Mouse (Mus musculus) layer of hippocampus, adult 2 months (tissue): ENCODE measurements at regions not wholly inside any gene's neighbourhood (a gene's known extent, or its start where the extent isn't known, plus 50 kb on each side); places are given as distances from the start of the nearest gene placed in this dataset.

ENCODE experiments used
- DNase-seq, 2 experiments: peaks; one replicate each; pipeline ENCODE4 v3.0.0; 2022; ENCODE audit warnings: low spot score in 2 of 2
- H3K27ac ChIP-seq: fragments of 200-600 bp; 2 replicates; pipeline ENCODE4 v1.8.1; 2022
- H3K4me3 ChIP-seq: fragments of 200-600 bp; 2 replicates; pipeline ENCODE4 v1.8.1; 2022; ENCODE audit warnings: mild to moderate bottlenecking
- CTCF ChIP-seq: fragments of 200-600 bp; conservative IDR thresholded peaks from 2 replicates; pipeline ENCODE4 v1.8.1; 2022; ENCODE audit warnings: antibody characterized with exemption, mild to moderate bottlenecking, moderate library complexity

DNA sequence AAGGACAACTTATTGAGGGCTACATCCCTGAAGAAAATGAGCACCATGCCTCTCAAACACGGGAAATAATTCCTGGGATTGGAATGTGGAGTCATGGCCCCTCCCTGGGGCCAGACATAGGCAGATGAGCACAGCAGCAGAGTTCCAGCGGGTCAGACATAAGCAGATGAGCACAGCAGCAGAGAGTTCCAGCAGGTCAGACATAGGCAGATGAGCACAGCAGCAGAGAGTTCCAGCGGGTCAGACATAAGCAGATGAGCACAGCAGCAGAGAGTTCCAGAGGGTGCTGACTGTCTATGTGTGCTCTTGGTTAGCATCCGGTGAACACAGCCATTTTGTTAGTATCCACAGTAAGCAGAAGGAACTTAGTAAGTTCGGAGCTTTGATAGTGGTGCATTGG lies 126.2 kb upstream of the Ptprm start:
- TF ChIP-seq CTCF, result no peak
- no peak overlapping the region for H3K4me3 ChIP-seq
- no peak overlapping the region for H3K27ac ChIP-seq
- DNase-seq, result no peak

DNA sequence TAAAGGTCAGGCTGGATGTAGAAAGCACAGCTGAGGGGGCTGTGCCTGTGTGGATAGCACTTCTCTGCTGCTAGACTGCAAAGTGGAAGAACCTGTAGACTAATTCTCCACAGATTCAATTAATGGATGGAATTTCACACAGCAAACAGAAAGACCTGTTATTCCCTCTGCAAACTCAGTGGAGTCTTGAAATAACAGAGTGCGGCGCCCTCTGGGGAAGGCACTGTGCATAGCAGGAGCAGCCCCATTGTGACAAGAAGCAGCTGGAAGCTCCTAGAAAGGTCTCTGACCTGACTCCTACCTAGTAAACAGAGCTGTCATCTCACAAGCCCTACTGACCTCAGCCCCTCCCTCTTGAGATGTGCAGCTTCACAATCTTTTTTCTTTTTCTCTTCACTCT lies 118.9 kb upstream of the Ptprm start:
- TF ChIP-seq CTCF, result peak; percentile 96
- peak; percentile 55 to 78 for DNase-seq
- H3K27ac ChIP-seq, result no peak overlapping the region
- H3K4me3 ChIP-seq, result no peak overlapping the region

DNA sequence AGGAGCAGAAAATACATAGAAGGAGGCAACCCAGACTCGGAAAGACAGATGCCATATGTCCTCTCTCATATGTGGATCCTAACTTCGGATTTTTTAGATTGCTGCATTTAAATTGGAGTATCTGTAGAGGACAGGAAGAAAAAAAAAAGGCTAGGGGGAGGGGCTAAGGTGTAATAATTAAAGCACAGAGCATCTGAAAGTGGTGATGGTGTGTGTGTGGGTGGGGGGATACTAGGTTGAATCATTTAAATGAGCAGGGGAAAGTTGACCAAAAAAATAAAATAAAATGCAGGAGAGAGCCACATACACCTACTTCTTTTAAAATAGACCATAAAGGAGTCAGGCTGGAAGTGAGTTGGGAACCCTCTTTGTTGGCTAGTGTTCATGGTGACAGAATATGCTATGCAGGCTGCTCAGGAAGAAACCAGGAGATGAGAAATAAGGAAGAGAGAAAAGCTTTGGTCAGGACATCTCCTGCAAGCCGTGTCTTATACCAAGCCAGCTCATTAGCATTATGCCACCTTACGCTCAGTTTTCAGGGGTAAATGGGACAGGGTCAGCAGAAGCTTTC lies 104.7 kb upstream of the Ptprm start:
- no peak overlapping the region for H3K27ac ChIP-seq
- no peak for TF ChIP-seq CTCF

DNA sequence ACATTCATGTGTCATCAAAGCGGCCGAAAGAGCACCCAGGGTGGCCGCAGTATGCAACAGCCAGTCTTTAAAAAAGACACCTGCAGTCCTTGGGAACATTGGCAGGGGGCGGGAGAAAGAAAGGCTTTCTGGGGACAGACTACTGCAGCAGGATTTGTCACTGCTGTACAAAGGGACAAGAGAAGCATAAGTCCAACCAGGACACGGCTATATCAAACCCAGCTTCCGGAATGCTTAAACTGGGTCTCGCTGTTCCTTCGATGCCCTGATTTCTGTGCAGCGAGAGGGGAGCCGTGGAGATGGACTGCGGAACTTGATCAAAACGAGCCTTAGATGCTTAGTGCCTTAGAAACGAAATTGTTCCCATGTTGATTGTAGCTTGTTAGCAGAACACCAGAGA lies 97.7 kb upstream of the Ptprm start:
- H3K27ac ChIP-seq, result no peak overlapping the region
- H3K4me3 ChIP-seq, result no peak overlapping the region
- DNase-seq, result no peak
- TF ChIP-seq CTCF, result no peak

More for the DNA sequence above, 104.7 kb upstream of the Ptprm start:
- no peak overlapping the region for H3K4me3 ChIP-seq
- DNase-seq, result no peak

DNA sequence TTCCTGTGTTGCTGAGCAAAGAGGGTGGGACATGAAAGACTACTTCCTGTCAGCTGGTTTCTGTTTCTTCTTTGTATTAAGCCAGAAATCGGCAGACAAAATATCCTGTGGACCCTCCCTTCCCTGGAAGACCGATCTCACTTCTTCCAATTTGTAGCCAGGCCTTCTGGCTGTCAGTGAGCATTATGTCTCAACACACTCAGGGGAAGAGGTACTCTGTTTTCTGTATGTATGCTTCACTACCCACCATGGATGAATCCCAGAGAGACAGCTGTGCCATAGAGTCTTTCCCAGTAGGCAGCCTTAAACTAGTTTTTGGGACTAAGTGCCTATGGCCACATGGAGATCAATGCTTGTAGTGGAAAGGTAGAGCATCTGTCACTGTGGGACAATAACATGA lies 96.8 kb upstream of the Ptprm start:
- no peak for DNase-seq
- H3K4me3 ChIP-seq, result no peak overlapping the region
- no peak overlapping the region for H3K27ac ChIP-seq
- TF ChIP-seq CTCF, result no peak

DNA sequence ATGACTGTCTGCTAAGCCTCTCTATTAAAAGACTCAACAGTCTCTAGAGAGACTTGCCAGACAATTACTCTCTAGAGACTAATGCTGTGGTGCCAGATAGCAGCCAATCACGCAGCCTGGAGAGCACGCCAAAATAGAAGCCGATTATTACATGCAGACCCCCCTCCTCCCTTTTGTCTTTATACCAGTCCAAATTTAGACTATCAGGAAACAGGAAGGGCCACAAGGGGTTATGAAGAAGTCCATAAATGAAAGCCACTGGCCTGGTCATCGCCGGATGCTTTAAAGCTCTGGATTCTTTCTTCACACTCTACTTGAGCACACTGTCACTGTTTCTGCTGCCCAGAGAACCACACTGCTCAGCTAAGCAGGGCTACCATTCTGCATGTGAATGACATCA lies 95.8 kb upstream of the Ptprm start:
- no peak for TF ChIP-seq CTCF
- H3K27ac ChIP-seq, result no peak overlapping the region
- H3K4me3 ChIP-seq, result no peak overlapping the region
- DNase-seq, result no peak

DNA sequence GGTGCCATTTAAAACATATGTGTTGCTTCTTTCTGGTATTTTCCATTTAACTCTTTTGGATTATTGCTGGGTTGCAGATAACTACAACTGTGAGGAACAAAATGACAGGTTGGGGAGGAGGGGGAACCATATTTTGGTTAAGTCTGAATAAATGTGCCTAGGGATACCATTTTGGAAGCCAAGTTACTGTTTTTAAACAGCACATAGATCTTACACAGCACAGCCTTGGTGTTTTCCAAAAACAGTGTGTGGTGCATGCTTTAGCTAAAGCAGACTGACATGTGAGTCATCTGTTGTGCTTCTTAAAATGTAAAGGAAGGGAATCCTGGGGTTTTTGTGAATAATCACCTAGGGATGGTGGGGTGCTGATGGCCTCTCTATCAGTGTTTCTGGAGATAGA lies 91.7 kb upstream of the Ptprm start:
- Histone ChIP-seq H3K27ac (no peak overlapping the region), H3K4me3 (no peak overlapping the region)
- no peak for DNase-seq
- TF ChIP-seq CTCF, result no peak

DNA sequence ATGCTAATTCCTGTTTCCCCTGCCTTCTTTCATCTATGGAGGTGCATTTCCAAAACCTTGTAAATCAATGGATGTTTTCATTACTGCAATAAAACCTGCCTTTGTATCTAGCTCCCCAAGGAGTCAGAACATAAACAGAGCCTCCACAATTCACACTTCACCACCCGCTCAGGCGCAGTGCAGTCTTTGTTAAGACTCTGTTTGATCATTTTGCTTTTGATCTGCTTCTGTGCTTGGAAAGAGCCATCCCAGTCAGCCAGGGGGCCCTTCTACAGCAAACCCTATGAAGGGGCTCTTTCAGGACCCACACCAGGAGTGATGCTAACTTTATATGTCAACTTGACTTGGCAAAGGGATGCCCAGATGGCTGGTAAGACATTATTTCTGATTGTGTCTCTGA lies 86.7 kb upstream of the Ptprm start:
- no peak overlapping the region for H3K4me3 ChIP-seq

DNA sequence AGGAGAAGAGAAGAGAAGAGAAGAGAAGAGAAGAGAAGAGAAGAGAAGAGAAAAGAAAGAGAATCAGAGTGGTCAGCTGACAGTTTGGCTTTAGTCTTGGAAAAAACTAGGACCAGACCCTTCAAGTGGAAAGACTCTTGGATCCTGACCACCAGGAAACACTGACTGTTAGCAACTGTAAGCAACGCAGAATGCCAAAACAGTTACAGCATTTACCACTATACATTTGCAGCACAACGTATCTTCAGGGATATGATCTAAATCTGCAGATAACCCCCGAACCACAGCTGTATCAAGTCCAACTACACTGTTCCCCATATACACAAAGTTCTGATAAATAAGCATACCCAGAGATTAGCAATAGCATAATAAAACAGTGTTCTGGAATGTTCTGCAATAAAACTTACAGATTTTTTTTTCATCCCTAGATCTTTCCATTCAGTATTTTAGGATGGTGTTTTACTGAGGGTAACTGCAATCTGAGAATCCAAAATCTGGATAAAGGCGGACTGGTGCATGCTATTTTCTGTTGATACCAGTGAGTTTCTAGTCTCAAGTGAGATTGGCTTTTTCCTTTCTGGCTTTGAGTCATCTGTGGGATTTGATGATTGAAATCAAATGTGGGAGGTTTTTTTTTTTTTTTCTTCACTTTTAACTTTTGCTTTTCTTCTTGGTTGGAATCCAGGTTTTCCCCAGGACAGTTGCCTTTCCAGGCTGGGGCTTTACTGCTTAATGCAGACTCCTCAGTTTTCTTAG lies 65.9 kb upstream of the Ptprm start:
- no peak for DNase-seq
- Histone ChIP-seq H3K4me3 (no peak overlapping the region), H3K27ac (no peak overlapping the region)
- no peak for TF ChIP-seq CTCF

More for the DNA sequence above, 86.7 kb upstream of the Ptprm start:
- no peak for DNase-seq
- TF ChIP-seq CTCF, result no peak
- no peak overlapping the region for H3K27ac ChIP-seq

DNA sequence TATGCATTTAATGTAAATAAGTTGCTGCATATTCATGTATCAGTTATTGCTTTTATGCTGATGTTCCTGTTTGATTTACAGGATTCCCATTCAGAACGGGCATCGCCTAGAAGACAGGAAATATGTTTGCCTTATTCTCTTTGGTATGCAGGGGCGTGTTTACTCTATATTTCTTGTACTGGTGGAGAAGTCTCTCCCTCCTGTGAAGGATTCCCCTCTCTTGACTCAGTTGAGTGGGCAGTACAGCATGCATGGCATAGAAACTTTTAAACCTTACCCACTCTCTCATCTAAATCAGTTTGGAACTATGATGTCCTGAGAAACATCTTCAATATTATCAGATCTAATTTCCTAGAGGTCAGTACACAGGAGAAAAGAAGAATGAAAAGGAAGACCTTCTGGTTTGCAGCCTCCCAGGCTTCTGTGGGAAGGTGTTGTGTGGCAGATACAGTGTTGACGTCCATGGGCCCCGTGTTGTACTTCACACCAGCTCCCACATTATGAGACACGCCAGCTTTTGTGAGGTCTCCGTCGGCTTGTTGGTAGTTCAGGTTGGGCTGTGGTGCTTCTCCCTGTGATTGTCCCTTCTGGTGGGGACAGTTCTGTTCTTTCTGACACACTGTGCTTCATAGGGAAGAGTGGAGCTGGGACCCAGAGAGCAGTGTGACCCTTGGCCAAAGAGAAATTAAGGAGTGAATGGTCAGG lies 58.4 kb upstream of the Ptprm start:
- no peak overlapping the region for H3K4me3 ChIP-seq
- no peak for DNase-seq
- H3K27ac ChIP-seq, result no peak overlapping the region
- no peak for TF ChIP-seq CTCF

DNA sequence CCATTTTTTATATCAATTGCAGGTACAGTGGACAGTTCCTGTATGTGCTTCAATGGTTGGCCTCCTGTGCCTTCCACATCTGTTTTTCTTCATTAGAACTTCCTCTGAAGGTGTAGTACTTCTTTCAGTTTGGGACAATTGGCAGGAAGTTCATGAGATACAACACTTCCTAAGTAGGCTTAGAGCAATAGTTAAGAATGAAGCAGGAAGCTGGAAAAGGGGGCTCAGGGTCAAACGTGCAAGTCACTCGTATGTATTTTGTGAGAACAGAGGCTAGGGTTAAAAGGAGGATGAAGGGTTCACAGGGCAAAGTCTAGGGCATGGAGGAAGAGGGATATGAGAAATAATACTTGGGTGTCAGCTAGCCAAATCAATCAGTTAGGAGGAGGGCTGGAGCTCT lies 55.7 kb upstream of the Ptprm start:
- H3K27ac ChIP-seq, result no peak overlapping the region
- H3K4me3 ChIP-seq, result no peak overlapping the region
- no peak for DNase-seq
- no peak for TF ChIP-seq CTCF

DNA sequence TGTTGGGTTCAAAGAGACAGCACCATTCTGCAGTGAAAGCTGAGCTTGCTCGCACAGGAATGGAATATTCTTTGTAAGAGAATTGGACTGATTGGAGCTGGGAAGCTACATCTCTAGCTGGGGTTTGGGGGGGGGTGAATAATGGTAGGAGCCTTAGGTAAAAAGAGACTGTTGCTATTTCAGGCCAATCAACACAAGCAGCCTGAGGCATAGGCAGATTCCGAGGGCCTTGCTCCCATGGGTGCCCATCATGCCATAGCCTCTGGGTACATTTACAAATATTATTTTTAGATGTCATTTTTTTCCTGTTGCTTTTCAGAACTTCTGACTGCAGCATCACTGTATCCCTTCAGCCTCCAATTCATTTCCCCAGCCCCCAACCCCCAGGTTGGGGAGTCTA lies 51.7 kb upstream of the Ptprm start:
- Histone ChIP-seq H3K27ac (no peak overlapping the region), H3K4me3 (no peak overlapping the region)
- no peak for TF ChIP-seq CTCF
- no peak for DNase-seq
